Mouse (Mus musculus) cerebellum, adult 11-12 months (tissue): ENCODE results near the gene Tgfb2.

Source experiments
- DNase-seq: peaks from one replicate; pipeline ENCODE4 v3.0.0; 2022

Gene Tgfb2

DNA sequence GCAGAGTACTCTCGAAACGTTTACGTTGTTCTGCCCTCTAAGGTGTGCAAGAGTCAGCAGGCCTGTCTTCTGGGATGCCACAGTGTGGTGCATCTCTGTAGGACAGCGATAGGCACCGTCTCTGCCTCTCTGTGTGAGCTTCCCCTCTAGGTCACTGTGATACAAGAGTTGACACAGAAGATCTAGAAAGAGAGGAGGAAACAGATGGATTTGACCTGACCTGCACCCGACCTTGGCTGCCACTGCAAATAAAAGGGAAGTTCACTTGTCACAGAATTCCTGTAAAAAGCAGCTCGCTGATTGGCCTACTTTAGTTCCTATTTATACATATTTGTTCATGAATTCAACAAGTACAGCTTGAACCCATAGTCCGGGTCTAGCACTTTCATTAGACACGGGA lies 130.2 kb downstream of the Tgfb2 start:
- DNase-seq = no peak

DNA sequence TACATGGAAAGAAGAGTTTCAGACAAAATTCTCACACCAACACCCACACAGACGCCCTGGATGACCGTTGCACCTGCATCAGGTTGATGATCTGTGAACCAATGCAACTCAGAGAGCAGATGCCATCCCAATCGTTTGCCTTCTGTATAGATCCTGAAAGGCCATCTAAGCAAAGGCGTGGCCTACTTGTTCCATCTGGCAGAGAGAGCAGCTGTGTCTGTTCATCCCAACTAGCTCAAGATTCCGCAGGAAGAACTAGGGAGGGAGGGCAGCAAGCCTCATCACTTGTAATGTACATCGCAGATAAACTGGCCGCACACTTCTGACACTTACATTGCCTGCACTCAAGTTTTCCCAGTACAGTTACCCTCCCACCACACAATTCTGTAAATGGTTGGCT lies 130.7 kb downstream of the Tgfb2 start:
- DNase-seq = no peak
